In genomic region chr16:38538716-38539380, GRCm38 (mm10) we compare ENCODE assay signal across 26 mouse cellular contexts. TPM values are rescaled to one million over a fixed set of nuclear protein-coding genes. Genes with fewer than 3 reads are reported as not detected.
A peak's percentile ranks its signal among the peaks of the same experiment; 100 is the strongest.
DNase-seq lines count a peak whose midpoint lies in the region; ATAC-seq and TF ChIP-seq lines count a peak whose summit lies in the region.
"Had no signal": no experiment of that assay in that cellular context is flagged by ENCODE, and none has a peak within 500 bp of the region (broad histone marks: within the 10 kb centered on the region; RNA-seq: fewer than 3 reads in every experiment).

No protein-coding gene starts in this region.

- no peaks in the 10 kb centered on the region for H3K79me2 ChIP-seq in MEL (ENCODE audit: control insufficient read depth, insufficient read depth, low read length, poor library complexity)

- TF ChIP-seq RAD21 in MEL (IDR thresholded peaks at IDR 0.05; ENCODE audit: low read depth, low read length), result no peak

- TF ChIP-seq POLR2A in MEL (IDR thresholded peaks at IDR 0.05; ENCODE audit: control insufficient read depth in 1 of 2, insufficient read depth in 1 of 2, low read depth in 1 of 2, low read length in 2 of 2, poor library complexity in 1 of 2), result no peak

- peak; percentile 39 for DNase-seq in MEL (ENCODE audit: low read depth, low spot score)
- peak; percentile 31 for DNase-seq in c-Kit-positive CD71-positive TER-119-negative erythroid progenitor cells, embryonic 14.5 days (ENCODE audit: low read depth)
- DNase-seq in urinary bladder, postnatal 14 days (ENCODE audit: low spot score), result no peak
- DNase-seq in ovary, adult 18-20 months (ENCODE audit: low spot score), result no peak
- DNase-seq in heart, postnatal 14 days, result no peak
- DNase-seq: adrenal gland, postnatal 10 days; adrenal gland, postnatal 36 days; cerebellum, adult 11 months; cerebellum, adult 2 months; cerebellum, adult 9-11 months; cerebellum, postnatal 25 days; gastrocnemius, postnatal 25 days; heart, postnatal 36 days had no signal

- TF ChIP-seq EP300 in MEL (IDR thresholded peaks at IDR 0.05; ENCODE audit: low read depth in 1 of 2, low read length in 2 of 2), result no peak

- WGBS in midbrain, embryonic 15.5 days, result 95% methylated on average over 13 of the region's 13 CpGs
- 95% methylated on average over 13 of the region's 13 CpGs for WGBS in midbrain, embryonic 16.5 days
- WGBS in intestine, embryonic 16.5 days, result 86% methylated on average over 13 of the region's 13 CpGs

- H3K9me3 ChIP-seq in midbrain, embryonic 15.5 days, result no peaks in the 10 kb centered on the region
- no peaks in the 10 kb centered on the region for H3K9me3 ChIP-seq in midbrain, embryonic 16.5 days (replicated peaks; ENCODE audit: control insufficient read depth, low read length, poor library complexity, severe bottlenecking)
- H3K9me3 ChIP-seq in MEL (replicated peaks; ENCODE audit: insufficient read depth, low read length), result no peaks in the 10 kb centered on the region
- H3K9me3 ChIP-seq in intestine, embryonic 16.5 days (ENCODE audit: control insufficient read depth, low read length), result no peaks in the 10 kb centered on the region
- H3K9me3 ChIP-seq: embryonic facial prominence, embryonic 12.5 days; embryonic facial prominence, embryonic 15.5 days; forebrain, embryonic 12.5 days; forebrain, embryonic 15.5 days; G1E; hindbrain, embryonic 10.5 days; hindbrain, embryonic 13.5 days; intestine, embryonic 15.5 days had no signal

- no peak for TF ChIP-seq CTCF in MEL (IDR thresholded peaks at IDR 0.05 in 2 of 3, conservative IDR thresholded peaks at IDR 0.05 in 1 of 3; ENCODE audit: control insufficient read depth in 1 of 3, insufficient read depth in 1 of 3, low read depth in 2 of 3, low read length in 3 of 3, poor library complexity in 1 of 3, severe bottlenecking in 1 of 3)

- H3K27me3 ChIP-seq in midbrain, embryonic 15.5 days (replicated peaks), result no peaks in the 10 kb centered on the region
- H3K27me3 ChIP-seq in midbrain, embryonic 16.5 days (ENCODE audit: control insufficient read depth, insufficient read depth, low read depth, low read length), result no peaks in the 10 kb centered on the region
- H3K27me3 ChIP-seq in MEL (ENCODE audit: control insufficient read depth in 1 of 2, insufficient read depth in 2 of 2, low read length in 2 of 2), result no peaks in the 10 kb centered on the region
- no peaks in the 10 kb centered on the region for H3K27me3 ChIP-seq in intestine, embryonic 16.5 days (replicated peaks; ENCODE audit: control insufficient read depth, insufficient read depth, low read length)
- H3K27me3 ChIP-seq: embryonic facial prominence, embryonic 12.5 days; embryonic facial prominence, embryonic 15.5 days; forebrain, embryonic 12.5 days; forebrain, embryonic 15.5 days; hindbrain, embryonic 13.5 days; intestine, embryonic 15.5 days had no signal

- ATAC-seq in midbrain, embryonic 15.5 days (replicated peaks), result 0 out of 2 replicates have a peak, but pooled peaks have one; percentile 27
- ATAC-seq in midbrain, embryonic 16.5 days, result no peak
- no peak for ATAC-seq in intestine, embryonic 16.5 days
- ATAC-seq: forebrain, embryonic 15.5 days; hindbrain, embryonic 16.5 days; intestine, embryonic 15.5 days had no signal

- no peak overlapping the region for H3K27ac ChIP-seq in midbrain, embryonic 15.5 days
- H3K27ac ChIP-seq in midbrain, embryonic 16.5 days (ENCODE audit: low read length), result no peak overlapping the region
- H3K27ac ChIP-seq in MEL (ENCODE audit: control insufficient read depth, low read depth, low read length), result no peak overlapping the region
- H3K27ac ChIP-seq in intestine, embryonic 16.5 days (ENCODE audit: low read length), result no peak overlapping the region
- H3K27ac ChIP-seq: embryonic facial prominence, embryonic 12.5 days; embryonic facial prominence, embryonic 15.5 days; forebrain, embryonic 12.5 days; forebrain, embryonic 15.5 days; hindbrain, embryonic 10.5 days; hindbrain, embryonic 13.5 days; intestine, embryonic 15.5 days had no signal

- no peak overlapping the region for H3K9ac ChIP-seq in midbrain, embryonic 15.5 days
- H3K9ac ChIP-seq in midbrain, embryonic 16.5 days (ENCODE audit: low read depth, low read length), result no peak overlapping the region
- H3K9ac ChIP-seq in MEL (ENCODE audit: control insufficient read depth, low read depth, low read length, poor library complexity, severe bottlenecking), result no peak overlapping the region
- no peak overlapping the region for H3K9ac ChIP-seq in intestine, embryonic 16.5 days (ENCODE audit: low read depth, low read length)
- H3K9ac ChIP-seq: embryonic facial prominence, embryonic 12.5 days; embryonic facial prominence, embryonic 15.5 days; forebrain, embryonic 12.5 days; forebrain, embryonic 15.5 days; hindbrain, embryonic 13.5 days; intestine, embryonic 15.5 days had no signal

- H3K4me3 ChIP-seq in midbrain, embryonic 15.5 days, result no peak overlapping the region
- no peak overlapping the region for H3K4me3 ChIP-seq in midbrain, embryonic 16.5 days (ENCODE audit: low read depth, low read length)
- H3K4me3 ChIP-seq in MEL (ENCODE audit: control insufficient read depth in 1 of 2, insufficient read depth in 1 of 2, low read depth in 2 of 2, low read length in 2 of 2), result no peak overlapping the region
- H3K4me3 ChIP-seq in intestine, embryonic 16.5 days (ENCODE audit: low read length), result no peak overlapping the region
- H3K4me3 ChIP-seq: embryonic facial prominence, embryonic 12.5 days; embryonic facial prominence, embryonic 15.5 days; forebrain, embryonic 12.5 days; forebrain, embryonic 15.5 days; hindbrain, embryonic 10.5 days; hindbrain, embryonic 13.5 days; intestine, embryonic 15.5 days had no signal

- no peaks in the 10 kb centered on the region for H3K4me1 ChIP-seq in midbrain, embryonic 15.5 days
- H3K4me1 ChIP-seq in midbrain, embryonic 16.5 days (ENCODE audit: control insufficient read depth, insufficient read depth, low read length), result no peaks in the 10 kb centered on the region
- no peaks in the 10 kb centered on the region for H3K4me1 ChIP-seq in MEL (ENCODE audit: control insufficient read depth in 1 of 2, insufficient read depth in 2 of 2, low read length in 2 of 2)
- no peaks in the 10 kb centered on the region for H3K4me1 ChIP-seq in intestine, embryonic 16.5 days (ENCODE audit: control insufficient read depth, insufficient read depth, low read length)
- H3K4me1 ChIP-seq: embryonic facial prominence, embryonic 12.5 days; embryonic facial prominence, embryonic 15.5 days; forebrain, embryonic 12.5 days; forebrain, embryonic 15.5 days; hindbrain, embryonic 10.5 days; hindbrain, embryonic 13.5 days; intestine, embryonic 15.5 days had no signal

- intact Hi-C loops in heart, postnatal 14 days (cut with DNase I), result loop anchor here (5.0 to 10.0 kb wide), 2 partner anchors 73 to 186 kb away; no protein-coding TSS in a partner anchor

- peaks cover 56% of the 10 kb centered on the region for H3K36me3 ChIP-seq in midbrain, embryonic 15.5 days (replicated peaks)
- peaks cover 26% of the 10 kb centered on the region for H3K36me3 ChIP-seq in midbrain, embryonic 16.5 days (ENCODE audit: control insufficient read depth, insufficient read depth, low read length)
- peaks cover 0 to 6% of the 10 kb centered on the region in 2 experiments; a peak in 2 of 4 replicates for H3K36me3 ChIP-seq in MEL (ENCODE audit: control insufficient read depth in 1 of 2, insufficient read depth in 2 of 2, low read length in 2 of 2)
- H3K36me3 ChIP-seq in intestine, embryonic 16.5 days (ENCODE audit: control insufficient read depth, insufficient read depth, low read length), result peaks cover 3% of the 10 kb centered on the region; the same call in 1 of the 2 replicates

- no peak overlapping the region for H3K4me2 ChIP-seq in midbrain, embryonic 15.5 days
- H3K4me2 ChIP-seq in midbrain, embryonic 16.5 days (ENCODE audit: low read length), result no peak overlapping the region
- no peak overlapping the region for H3K4me2 ChIP-seq in intestine, embryonic 16.5 days (ENCODE audit: low read depth, low read length)
- H3K4me2 ChIP-seq: embryonic facial prominence, embryonic 12.5 days; embryonic facial prominence, embryonic 15.5 days; forebrain, embryonic 12.5 days; forebrain, embryonic 15.5 days; heart, embryonic 11.5 days; hindbrain, embryonic 13.5 days; intestine, embryonic 15.5 days had no signal

TF ChIP-seq in MEL, 35 proteins besides CTCF, POLR2A, EP300 and RAD21:
- no peak for TF ChIP-seq MAZ (IDR thresholded peaks at IDR 0.05; ENCODE audit: low read depth, low read length)
- no peak for TF ChIP-seq ZNF384 (IDR thresholded peaks at IDR 0.05; ENCODE audit: low read depth, low read length)
- no peak for TF ChIP-seq NELFE (IDR thresholded peaks at IDR 0.05; ENCODE audit: low read depth, low read length)
- TF ChIP-seq SIN3A (IDR thresholded peaks at IDR 0.05; ENCODE audit: low read length), result no peak

RNA-seq across cellular contexts. Expression of gene Poglut1, which starts 11.2 kb away (rescaled TPM):
- polyA plus RNA-seq in midbrain, embryonic 15.5 days (2015; fragmentation: Nextera tagmentation; extraction: Ambion mirVana), result 52.6 and 56.4 TPM in 2 replicates
- polyA plus RNA-seq in midbrain, embryonic 16.5 days (2015; fragmentation: Nextera tagmentation; extraction: Ambion mirVana), result 51.4 and 54.8 TPM in 2 replicates
- total RNA-seq in MEL (2012; rRNA removed), result 17.7 and 17.9 TPM in 2 replicates
- polyA plus RNA-seq in MEL (2012; ENCODE audit: insufficient read depth in 1 of 2, insufficient read length in 2 of 2, low read depth in 1 of 2, low replicate concordance in 2 of 2, missing spikeins in 1 of 2), result 10 to 100 TPM in 1 of 2 experiments, not detected in 1; 28.6 TPM
- 31.5 and 33.9 TPM in 2 replicates for polyA plus RNA-seq in intestine, embryonic 16.5 days (2015; fragmentation: Nextera tagmentation; extraction: Ambion mirVana)
- total RNA-seq in heart, postnatal 14 days (2021), result 10 to 100 TPM; 10.9 to 11.4 TPM

RNA-seq across cellular contexts. Expression of gene Timmdc1, which starts 16.4 kb away (rescaled TPM):
- polyA plus RNA-seq in midbrain, embryonic 15.5 days (2015; fragmentation: Nextera tagmentation; extraction: Ambion mirVana), result 32.0 and 33.0 TPM in 2 replicates
- polyA plus RNA-seq in midbrain, embryonic 16.5 days (2015; fragmentation: Nextera tagmentation; extraction: Ambion mirVana), result 33.4 and 34.6 TPM in 2 replicates
- 36.4 and 38.0 TPM in 2 replicates for total RNA-seq in MEL (2012; rRNA removed)
- 10 to 100 TPM in 1 of 2 experiments, not detected in 1; 40.4 TPM for polyA plus RNA-seq in MEL (2012; ENCODE audit: insufficient read depth in 1 of 2, insufficient read length in 2 of 2, low read depth in 1 of 2, low replicate concordance in 2 of 2, missing spikeins in 1 of 2)
- 22.6 and 23.6 TPM in 2 replicates for polyA plus RNA-seq in intestine, embryonic 16.5 days (2015; fragmentation: Nextera tagmentation; extraction: Ambion mirVana)
- 10 to 100 TPM; 62.1 to 62.6 TPM for total RNA-seq in heart, postnatal 14 days (2021)

RNA-seq across cellular contexts. Expression of gene Tmem39a, which starts 19.6 kb away (rescaled TPM):
- polyA plus RNA-seq in midbrain, embryonic 15.5 days (2015; fragmentation: Nextera tagmentation; extraction: Ambion mirVana), result 35.4 and 40.8 TPM in 2 replicates
- 32.0 and 33.8 TPM in 2 replicates for polyA plus RNA-seq in midbrain, embryonic 16.5 days (2015; fragmentation: Nextera tagmentation; extraction: Ambion mirVana)
- total RNA-seq in MEL (2012; rRNA removed), result 34.2 and 38.1 TPM in 2 replicates
- polyA plus RNA-seq in MEL (2012; ENCODE audit: insufficient read depth in 1 of 2, insufficient read length in 2 of 2, low read depth in 1 of 2, low replicate concordance in 2 of 2, missing spikeins in 1 of 2), result 100 to 1,000 TPM; 116 to 352 TPM
- 81.4 and 83.2 TPM in 2 replicates for polyA plus RNA-seq in intestine, embryonic 16.5 days (2015; fragmentation: Nextera tagmentation; extraction: Ambion mirVana)
- 10 to 100 TPM; 24.6 to 29.9 TPM for total RNA-seq in heart, postnatal 14 days (2021)

Comparison
In these comparisons a context has a peak if more than half of its experiments do, and no peak if none do; other contexts are left out.
1. DNase-seq: peak in MEL (single experiment) and c-Kit-positive CD71-positive TER-119-negative erythroid progenitor cells, embryonic 14.5 days (single experiment); none in urinary bladder, postnatal 14 days (single experiment), ovary, adult 18-20 months (single experiment) and heart, postnatal 14 days (0 of 2).